Comparison of ENCODE assay signal across 9 mouse cellular contexts in the genomic region with DNA sequence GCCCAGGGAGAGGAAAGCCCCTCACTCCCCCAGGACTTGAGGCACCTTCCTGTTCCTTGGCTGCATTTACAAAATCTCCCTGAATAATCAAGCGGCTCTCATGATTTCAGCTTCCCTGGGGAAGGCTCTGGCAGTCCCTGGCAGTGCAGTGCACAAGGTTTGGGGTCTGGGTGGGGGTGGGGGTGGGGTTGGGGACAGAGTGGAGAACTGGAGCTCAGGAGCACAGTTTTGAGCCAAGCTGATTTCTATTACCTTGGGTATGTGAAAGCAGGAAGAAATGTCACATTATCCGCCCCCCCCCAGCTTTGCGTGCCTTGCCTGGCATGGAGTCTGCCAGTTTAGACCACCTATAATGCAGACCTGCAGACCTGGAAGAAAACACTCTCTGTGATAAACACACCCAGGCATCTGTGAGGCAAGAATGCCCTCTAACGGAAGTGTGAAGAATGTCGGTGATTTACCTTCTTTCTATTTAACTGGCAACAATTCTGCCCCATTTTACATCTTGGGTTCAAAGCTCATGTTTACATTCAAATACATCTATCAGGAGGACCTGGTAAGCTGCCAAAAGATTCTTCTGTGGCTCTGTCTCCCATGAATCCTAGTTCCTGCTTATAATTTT.
A peak's percentile ranks its signal among the peaks of the same experiment; 100 is the strongest.
DNase-seq lines count a peak whose midpoint lies in the region; ATAC-seq and TF ChIP-seq lines count a peak whose summit lies in the region.
"Had no signal": no experiment of that assay in that cellular context is flagged by ENCODE, and none has a peak within 500 bp of the region (broad histone marks: within the 10 kb centered on the region; RNA-seq: fewer than 3 reads in every experiment).

No protein-coding gene starts in this region.

- no peak for ATAC-seq in kidney, embryonic 16.5 days (ENCODE audit: low FRiP score, low TSS enrichment)
- ATAC-seq in Patski: no peak
- ATAC-seq in liver, postnatal 0 days: peak; percentile 52; the same call in 1 of the 2 replicates

- no peaks in the 10 kb centered on the region for H3K9me3 ChIP-seq in kidney, embryonic 16.5 days (ENCODE audit: low read length)
- no peaks in the 10 kb centered on the region for H3K9me3 ChIP-seq in liver, postnatal 0 days (ENCODE audit: low read length)
- H3K9me3 ChIP-seq: neural tube, embryonic 12.5 days had no signal

- H3K27me3 ChIP-seq in kidney, embryonic 16.5 days (ENCODE audit: insufficient read depth, low read length): no peaks in the 10 kb centered on the region
- no peaks in the 10 kb centered on the region for H3K27me3 ChIP-seq in Patski
- H3K27me3 ChIP-seq in liver, postnatal 0 days (ENCODE audit: insufficient read depth, low read length): no peaks in the 10 kb centered on the region
- H3K27me3 ChIP-seq: neural tube, embryonic 12.5 days had no signal

- POLR2A ChIA-PET in Patski (lab: Charles Lee): no interaction called here

- CTCF ChIA-PET in Patski (lab: Charles Lee): no interaction called here

- no peak overlapping the region for H3K4me2 ChIP-seq in kidney, embryonic 16.5 days (replicated peaks; ENCODE audit: low read depth, low read length)
- peak overlapping the region; percentile 9; the same call in 1 of the 2 replicates for H3K4me2 ChIP-seq in liver, postnatal 0 days (ENCODE audit: low read depth, low read length)
- H3K4me2 ChIP-seq: neural tube, embryonic 12.5 days had no signal

- in situ Hi-C loops in Patski (cut with MboI; ENCODE audit: low pct_unique_long_range_greater_than_20kb): loop anchor here (25.0 kb wide), 2 partner anchors 941 to 1141 kb away; no protein-coding TSS in a partner anchor

- WGBS in kidney, embryonic 16.5 days: 29% methylated on average over 5 of the region's 5 CpGs
- WGBS in liver, postnatal 0 days (ENCODE audit: insufficient replicate concordance): 53% methylated on average over 5 of the region's 5 CpGs

- peak; percentile 38 for TF ChIP-seq CTCF in Patski (IDR thresholded peaks at IDR 0.05)
- TF ChIP-seq CTCF in liver, postnatal 0 days (IDR thresholded peaks at IDR 0.05; ENCODE audit: low read depth): peak; percentile 58

- no peak for TF ChIP-seq EP300 in liver, postnatal 0 days (IDR thresholded peaks at IDR 0.05; ENCODE audit: low read depth)

- DNase-seq in kidney, postnatal 10 days: peak; percentile 20
- no peak for DNase-seq in Patski (ENCODE audit: low read depth, low spot score)
- DNase-seq in embryo, embryonic 11.5 days (ENCODE audit: low read depth, low spot score): peak; percentile 3
- peak; percentile 22 for DNase-seq in liver, postnatal 0 days
- no peak for DNase-seq in spleen, postnatal 10 days (ENCODE audit: low spot score in 2 of 2)
- no peak for DNase-seq in right cerebral cortex, postnatal 25 days
- DNase-seq in ovary, postnatal 14 days (ENCODE audit: low spot score): no peak

- no peaks in the 10 kb centered on the region for H3K4me1 ChIP-seq in kidney, embryonic 16.5 days (ENCODE audit: insufficient read depth, low read length)
- no peaks in the 10 kb centered on the region for H3K4me1 ChIP-seq in liver, postnatal 0 days (ENCODE audit: insufficient read depth)
- H3K4me1 ChIP-seq: neural tube, embryonic 12.5 days had no signal

- no peaks in the 10 kb centered on the region for H3K36me3 ChIP-seq in kidney, embryonic 16.5 days (ENCODE audit: insufficient read depth, low read length)
- no peaks in the 10 kb centered on the region for H3K36me3 ChIP-seq in liver, postnatal 0 days (replicated peaks; ENCODE audit: insufficient read depth, low read length)
- H3K36me3 ChIP-seq: neural tube, embryonic 12.5 days had no signal

- H3K27ac ChIP-seq in kidney, embryonic 16.5 days (ENCODE audit: low read length): no peak overlapping the region
- H3K27ac ChIP-seq in liver, postnatal 0 days (ENCODE audit: low read depth): peak overlapping the region; percentile 22; the same call in 1 of the 2 replicates
- H3K27ac ChIP-seq: neural tube, embryonic 12.5 days had no signal

- H3K4me3 ChIP-seq in kidney, embryonic 16.5 days (ENCODE audit: low read length): no peak overlapping the region
- H3K4me3 ChIP-seq in liver, postnatal 0 days (ENCODE audit: low read depth, low read length): no peak overlapping the region
- H3K4me3 ChIP-seq: neural tube, embryonic 12.5 days had no signal

- no peak overlapping the region for H3K9ac ChIP-seq in kidney, embryonic 16.5 days (replicated peaks; ENCODE audit: low read length)
- no peak overlapping the region for H3K9ac ChIP-seq in liver, postnatal 0 days (replicated peaks)
- H3K9ac ChIP-seq: neural tube, embryonic 12.5 days had no signal

Comparison
In these comparisons a context has a peak if more than half of its experiments do, and no peak if none do; other contexts are left out.
1. DNase-seq: peak in kidney, postnatal 10 days (single experiment), embryo, embryonic 11.5 days (single experiment) and liver, postnatal 0 days (single experiment); none in Patski (single experiment), spleen, postnatal 10 days (0 of 2), right cerebral cortex, postnatal 25 days (single experiment) and ovary, postnatal 14 days (single experiment).